Mouse (Mus musculus): ENCODE data around the gene Gpatch8. TPM values are rescaled to one million over a fixed set of nuclear protein-coding genes. Genes with fewer than 3 reads are reported as not detected.
A peak's percentile ranks its signal among the peaks of the same experiment; 100 is the strongest.

The Gpatch8 gene
- total and polyA plus RNA-seq, 3 experiments: 11.7 to 18.0 (median 14.8) TPM

DNA sequence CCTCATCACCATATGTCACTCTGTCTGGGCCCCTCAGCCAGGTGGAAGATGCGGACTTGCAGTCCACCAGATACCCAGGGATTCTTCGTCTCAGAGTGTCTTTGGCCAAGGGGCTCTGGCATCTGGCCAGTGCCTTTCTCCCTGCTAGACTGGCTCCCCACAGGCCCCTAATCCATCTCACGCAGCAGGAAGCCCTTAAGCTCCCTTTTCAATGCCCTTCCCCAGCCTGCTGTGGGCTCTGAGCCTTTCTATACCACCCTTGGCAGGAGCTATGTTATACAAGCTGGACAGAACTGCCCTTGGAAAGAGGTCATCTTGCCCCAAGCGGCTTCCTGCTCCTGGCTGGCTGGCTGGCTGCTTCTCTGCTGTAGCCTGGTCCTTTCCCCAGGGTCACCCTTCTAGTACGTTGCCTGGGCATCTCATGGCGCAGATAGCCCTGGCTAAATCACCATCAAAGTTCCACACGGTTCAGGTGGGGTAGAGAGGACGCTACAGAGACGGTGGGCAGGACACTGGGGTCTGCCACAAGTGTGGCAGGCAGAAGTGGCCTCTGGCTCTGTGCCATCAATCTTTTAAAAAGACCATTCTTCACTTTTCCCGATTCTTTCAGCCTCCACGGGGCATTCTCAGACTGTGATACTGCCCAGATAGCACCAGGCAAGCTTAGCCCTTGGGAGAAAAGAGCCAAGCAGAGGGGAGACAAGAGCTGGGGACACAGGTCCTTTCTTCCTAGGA, 25.3 kb upstream of the Gpatch8 start:
- no peaks in the 10 kb centered on the region for H3K79me2 ChIP-seq (replicated peaks; ENCODE audit: control insufficient read depth, insufficient read depth, low read length)
- TF ChIP-seq CTCF (IDR thresholded peaks at IDR 0.05) (no peak), POLR2A (IDR thresholded peaks at IDR 0.05; ENCODE audit: insufficient read depth, low read depth, low read length) (no peak), EP300 (IDR thresholded peaks at IDR 0.05; ENCODE audit: insufficient read depth, low read depth, low read length) (no peak)
- H3K9ac ChIP-seq (ENCODE audit: low read depth, low read length): no peak overlapping the region
- 34% methylated on average over 11 of the region's 11 CpGs for WGBS
- H3K27me3 ChIP-seq (ENCODE audit: control insufficient read depth, insufficient read depth, low read length): no peaks in the 10 kb centered on the region
- no peak overlapping the region for H3K4me3 ChIP-seq
- H3K36me3 ChIP-seq (ENCODE audit: control insufficient read depth, insufficient read depth, low read length): no peaks in the 10 kb centered on the region
- H3K27ac ChIP-seq: no peak overlapping the region; the same call in 1 of the 2 replicates
- intact Hi-C loops (cut with DNase I): no loop called here
- H3K4me1 ChIP-seq (ENCODE audit: control insufficient read depth, insufficient read depth, low read length): peaks cover 3% of the 10 kb centered on the region
- peak in 1 of 2 experiments; percentile 15 for DNase-seq

DNA sequence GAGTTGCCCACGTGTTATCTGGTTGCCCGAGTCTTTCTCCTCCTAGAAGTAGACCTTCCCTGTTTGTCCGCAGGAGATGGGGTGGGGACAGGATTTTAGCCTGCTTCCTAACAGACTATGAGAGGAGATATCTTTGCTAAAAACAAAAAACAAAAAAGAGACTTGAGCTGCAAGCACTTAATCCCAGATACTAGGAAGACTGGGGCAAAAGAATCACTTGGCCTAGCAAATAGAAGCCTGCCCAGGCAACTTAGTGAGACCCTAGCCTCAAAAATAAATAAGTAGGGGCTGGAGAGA, 23.8 kb upstream of the Gpatch8 start:
- Histone ChIP-seq H3K79me2 (replicated peaks; ENCODE audit: control insufficient read depth, insufficient read depth, low read length) (no peaks in the 10 kb centered on the region), H3K36me3 (ENCODE audit: control insufficient read depth, insufficient read depth, low read length) (no peaks in the 10 kb centered on the region), H3K27ac (peak overlapping the region; percentile 67; the same call in 1 of the 2 replicates), H3K9ac (ENCODE audit: low read depth, low read length) (no peak overlapping the region), H3K4me3 (no peak overlapping the region), H3K27me3 (ENCODE audit: control insufficient read depth, insufficient read depth, low read length) (no peaks in the 10 kb centered on the region), H3K4me1 (ENCODE audit: control insufficient read depth, insufficient read depth, low read length) (peaks cover 3% of the 10 kb centered on the region)
- TF ChIP-seq POLR2A (IDR thresholded peaks at IDR 0.05; ENCODE audit: insufficient read depth, low read depth, low read length) (no peak), CTCF (IDR thresholded peaks at IDR 0.05) (no peak), EP300 (IDR thresholded peaks at IDR 0.05; ENCODE audit: insufficient read depth, low read depth, low read length) (no peak)
- DNase-seq: no peak
- 53% methylated on average over 3 of the region's 3 CpGs for WGBS
- intact Hi-C loops (cut with DNase I): no loop called here

DNA sequence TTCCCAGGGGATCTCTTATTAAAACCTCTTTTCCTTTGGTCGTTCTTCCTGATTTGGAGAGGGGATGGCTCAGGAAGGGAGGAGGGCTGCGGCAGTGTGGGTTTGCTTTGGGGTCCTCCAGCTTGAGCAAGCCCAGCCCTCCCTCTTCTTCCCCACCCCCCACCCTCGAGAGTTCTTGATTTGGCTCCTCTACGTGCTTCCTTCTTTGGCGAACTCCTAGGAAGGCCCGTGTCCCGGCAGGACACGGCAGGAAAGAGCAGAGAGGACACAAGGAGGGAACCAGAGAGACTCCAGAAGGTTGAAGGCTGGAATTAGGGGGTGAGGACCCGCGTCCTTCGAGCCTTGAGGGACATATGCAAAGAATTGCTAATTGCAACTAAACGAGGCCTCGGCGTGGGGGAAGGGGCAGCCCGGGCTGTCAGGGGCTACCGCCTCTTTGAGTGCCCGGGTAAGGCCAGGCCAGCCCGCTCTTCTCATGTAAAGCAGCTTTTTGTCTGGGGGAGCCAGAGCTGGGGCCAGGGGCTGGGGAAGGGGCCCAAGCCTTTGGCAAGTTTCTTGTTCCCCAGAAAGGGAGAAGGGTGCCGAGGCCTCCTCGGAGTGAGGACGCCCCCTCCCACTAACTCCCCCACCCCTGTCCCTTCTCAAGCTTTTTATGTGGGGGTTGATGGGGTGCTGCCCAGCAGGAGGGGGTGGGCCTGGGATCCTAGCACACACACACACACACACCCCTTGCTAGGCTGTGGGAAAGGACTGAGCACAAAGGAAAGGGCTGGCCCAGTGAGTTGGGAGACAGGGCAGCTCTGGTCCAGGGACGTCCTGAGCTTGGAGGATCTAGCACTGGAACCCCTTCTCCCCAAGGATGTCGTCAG, 23.2 kb upstream of the Gpatch8 start, which contains the start of gene Gm11627:
Gene Gm11627, minus strand, starts transcription at position 297 of the 869 bp plus-strand sequence.
- H3K79me2 ChIP-seq (replicated peaks; ENCODE audit: control insufficient read depth, insufficient read depth, low read length): no peaks in the 10 kb centered on the region
- TF ChIP-seq POLR2A (IDR thresholded peaks at IDR 0.05; ENCODE audit: insufficient read depth, low read depth, low read length) (peak; percentile 32; the same call in 1 of the 2 replicates), EP300 (IDR thresholded peaks at IDR 0.05; ENCODE audit: insufficient read depth, low read depth, low read length) (no peak)
- intact Hi-C loops (cut with DNase I): no loop called here
- peak; percentile 30 to 46 for DNase-seq
- peak within 1 kb of the TSS; percentile 67 for H3K27ac ChIP-seq
- peaks cover 3% of the 10 kb centered on the region for H3K4me1 ChIP-seq (ENCODE audit: control insufficient read depth, insufficient read depth, low read length)
- WGBS: 25% methylated on average over 23 of the region's 23 CpGs
- no peaks in the 10 kb centered on the region for H3K36me3 ChIP-seq (ENCODE audit: control insufficient read depth, insufficient read depth, low read length)
- H3K27me3 ChIP-seq (ENCODE audit: control insufficient read depth, insufficient read depth, low read length): no peaks in the 10 kb centered on the region
- peak within 1 kb of the TSS; percentile 42 for H3K4me3 ChIP-seq
- H3K9ac ChIP-seq (ENCODE audit: low read depth, low read length): peak within 1 kb of the TSS; percentile 46

GRCm38 (mm10) chr11:102578341-102579118, 22.3 kb upstream of the Gpatch8 start:
- H3K27ac ChIP-seq: peak overlapping the region; percentile 67
- H3K36me3 ChIP-seq (ENCODE audit: control insufficient read depth, insufficient read depth, low read length): no peaks in the 10 kb centered on the region
- peak; percentile 95 for TF ChIP-seq CTCF (IDR thresholded peaks at IDR 0.05)
- TF ChIP-seq EP300 (IDR thresholded peaks at IDR 0.05; ENCODE audit: insufficient read depth, low read depth, low read length): 0 out of 2 replicates have a peak, but pooled peaks have one; percentile 50
- TF ChIP-seq POLR2A (IDR thresholded peaks at IDR 0.05; ENCODE audit: insufficient read depth, low read depth, low read length): no peak
- WGBS: 7% methylated on average over 27 of the region's 27 CpGs
- no peaks in the 10 kb centered on the region for H3K79me2 ChIP-seq (replicated peaks; ENCODE audit: control insufficient read depth, insufficient read depth, low read length)
- H3K4me1 ChIP-seq (ENCODE audit: control insufficient read depth, insufficient read depth, low read length): peaks cover 3% of the 10 kb centered on the region
- H3K9ac ChIP-seq (ENCODE audit: low read depth, low read length): peak overlapping the region; percentile 46
- H3K27me3 ChIP-seq (ENCODE audit: control insufficient read depth, insufficient read depth, low read length): no peaks in the 10 kb centered on the region
- intact Hi-C loops (cut with DNase I): loop anchor here (1.0 kb wide), 1 partner anchor 91 kb away; no protein-coding TSS in a partner anchor
- DNase-seq: peak; percentile 85 to 88
- H3K4me3 ChIP-seq: peak overlapping the region; percentile 42

DNA sequence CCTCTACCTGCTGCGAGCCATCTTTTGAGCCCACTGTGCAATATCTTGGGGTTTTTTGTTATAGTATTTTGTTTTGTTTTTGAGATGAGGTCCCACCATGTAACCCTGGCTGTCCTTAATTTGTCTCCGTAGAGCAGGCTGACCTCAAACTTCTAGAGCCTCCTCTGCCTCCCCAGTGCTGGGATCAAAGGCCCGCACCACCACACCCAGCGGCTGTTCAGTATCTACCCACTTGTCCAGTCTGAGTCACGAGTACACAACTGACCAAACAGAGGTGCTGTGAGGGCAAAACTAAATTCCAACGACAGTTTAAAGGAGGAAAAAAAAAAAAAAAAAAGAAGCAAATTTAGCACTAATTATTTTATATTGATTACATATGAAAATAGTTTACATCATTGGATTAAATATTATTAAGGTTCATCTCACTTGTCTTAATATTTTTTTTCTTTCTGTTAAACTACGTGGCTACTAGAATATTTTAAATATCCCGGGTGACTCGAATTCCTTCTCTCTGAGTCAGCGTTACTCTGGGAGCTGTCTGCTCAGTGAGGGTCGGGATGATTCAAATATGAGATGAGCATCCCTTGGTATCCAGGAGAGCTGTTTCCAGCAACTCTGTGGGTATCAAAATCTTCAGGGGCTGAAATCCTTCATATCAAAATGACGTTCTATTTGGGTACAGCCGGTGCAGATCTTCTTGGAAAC, 20.0 kb upstream of the Gpatch8 start:
- H3K79me2 ChIP-seq (replicated peaks; ENCODE audit: control insufficient read depth, insufficient read depth, low read length): no peaks in the 10 kb centered on the region
- no peak for DNase-seq
- H3K4me3 ChIP-seq: no peak overlapping the region
- intact Hi-C loops (cut with DNase I): no loop called here
- no peak for TF ChIP-seq EP300 (IDR thresholded peaks at IDR 0.05; ENCODE audit: insufficient read depth, low read depth, low read length)
- no peak for TF ChIP-seq CTCF (IDR thresholded peaks at IDR 0.05)
- no peak for TF ChIP-seq POLR2A (IDR thresholded peaks at IDR 0.05; ENCODE audit: insufficient read depth, low read depth, low read length)
- H3K36me3 ChIP-seq (ENCODE audit: control insufficient read depth, insufficient read depth, low read length): no peaks in the 10 kb centered on the region
- H3K4me1 ChIP-seq (ENCODE audit: control insufficient read depth, insufficient read depth, low read length): no peaks in the 10 kb centered on the region; the same call in 1 of the 2 replicates
- H3K9ac ChIP-seq (ENCODE audit: low read depth, low read length): no peak overlapping the region
- H3K27me3 ChIP-seq (ENCODE audit: control insufficient read depth, insufficient read depth, low read length): no peaks in the 10 kb centered on the region
- no peak overlapping the region for H3K27ac ChIP-seq
- WGBS: 52% methylated on average over 13 of the region's 13 CpGs
